Mouse (Mus musculus) liver, postnatal 0 days (tissue): ENCODE data around the gene Mars2.

Experiments used
- CTCF ChIP-seq: sonication (generic); IDR thresholded peaks from 2 replicates; pipeline ENCODE4 v1.5.1; 2016; ENCODE audit warnings: antibody characterized with exemption, low read depth
- EP300 ChIP-seq: IDR thresholded peaks from 2 replicates; pipeline ENCODE4 v1.6.1; 2016; ENCODE audit warnings: antibody characterized with exemption, low read depth, mild to moderate bottlenecking

GRCm38 (mm10) chr1:55234910-55235520 is 2.0 kb upstream of the Mars2 start:
- TF ChIP-seq CTCF: no peak
- no peak for TF ChIP-seq EP300
